Mouse (Mus musculus) small intestine, adult 2 months (tissue): Measurements from ENCODE around the gene Ptpro.

Source experiments
- CTCF ChIP-seq: fragments of 200-500 bp; IDR thresholded peaks from 2 replicates; pipeline ENCODE4 v1.5.1; 2012; ENCODE audit warnings: low read depth, mild to moderate bottlenecking, control low read depth, inconsistent platforms, low read length, moderate library complexity, mixed read lengths; ENCODE audit not compliant: insufficient replicate concordance, insufficient read length; ENCODE audit errors: extremely low read depth
- POLR2A ChIP-seq: fragments of 200-500 bp; IDR thresholded peaks from 2 replicates; pipeline ENCODE4 v1.6.1; 2012; ENCODE audit warnings: low read depth, mild to moderate bottlenecking, control low read depth, inconsistent platforms, low read length, moderate library complexity

DNA sequence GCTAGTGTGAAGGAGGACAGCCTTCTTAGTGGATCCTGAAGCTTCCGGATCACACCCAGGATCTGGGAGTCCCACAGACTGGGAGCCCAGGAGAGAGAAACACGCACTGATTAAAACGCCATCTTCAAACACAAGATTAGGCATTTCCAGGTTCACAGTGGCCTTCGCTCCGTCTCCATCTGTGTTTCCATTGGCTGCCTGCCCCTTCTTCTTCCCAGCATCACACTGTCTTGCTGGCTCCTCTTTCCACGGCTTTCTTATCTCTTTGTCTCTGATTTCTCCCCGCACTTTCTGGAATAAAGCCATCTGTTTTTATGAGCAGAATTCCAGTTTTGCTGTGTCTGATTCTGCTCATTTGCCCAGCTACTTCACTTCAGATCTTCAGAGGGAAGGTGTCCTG lies 108.0 kb downstream of the Ptpro start:
- TF ChIP-seq CTCF (no peak), POLR2A (no peak)
